Mouse (Mus musculus) liver, adult 10 weeks (tissue): ENCODE measurements around the gene Olfr124. TPM values are rescaled to one million over a fixed set of nuclear protein-coding genes. Genes with fewer than 3 reads are reported as not detected.

Experiments
- polyA plus RNA-seq: library from polyadenylated mRNA; stranded (reverse); fragments of 350-450 nt; fragmentation: Illumina TruSeq; extraction: RNeasy Lipid Tissue Mini Kit (QIAGEN cat#74804); gene quantifications from one replicate; pipeline ENCODE4 v1.2.3, GENCODE M21; 2014; ENCODE audit warnings: low read depth, low replicate concordance

Olfr124 gene
- not detected for polyA plus RNA-seq

GRCm38 (mm10) chr17:37799588-37799987, at the start of gene Olfr124:
Gene Olfr124 (plus strand): TSS chr17:37799888.

DNA sequence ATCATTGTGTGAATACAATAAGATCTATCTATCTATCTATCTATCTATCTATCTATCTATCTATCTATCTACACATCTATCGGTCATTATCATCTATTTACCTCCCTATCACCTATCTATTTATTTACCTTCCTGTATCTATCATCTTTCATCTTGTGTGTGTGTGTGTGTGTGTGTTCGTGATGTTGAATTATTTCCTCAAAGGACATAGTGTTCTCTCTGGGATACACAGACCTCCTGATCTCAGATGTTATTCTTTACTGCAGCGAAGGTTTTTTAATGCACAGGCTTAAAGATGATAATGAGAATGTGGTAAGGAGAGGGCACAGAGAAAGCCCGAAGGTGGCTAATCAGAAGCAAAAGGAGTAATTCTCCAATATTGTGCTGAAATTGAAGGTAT, 31.4 kb upstream of the Olfr124 start, which contains the start of gene Olfr122:
TSS of gene Olfr122 (plus strand) at position 301 of the 400 bp plus-strand sequence.

GRCm38 (mm10) chr17:37793229-37793628, 6.5 kb upstream of the Olfr124 start, which contains the start of gene Olfr123:
Gene Olfr123 (plus strand): TSS chr17:37793529.

DNA sequence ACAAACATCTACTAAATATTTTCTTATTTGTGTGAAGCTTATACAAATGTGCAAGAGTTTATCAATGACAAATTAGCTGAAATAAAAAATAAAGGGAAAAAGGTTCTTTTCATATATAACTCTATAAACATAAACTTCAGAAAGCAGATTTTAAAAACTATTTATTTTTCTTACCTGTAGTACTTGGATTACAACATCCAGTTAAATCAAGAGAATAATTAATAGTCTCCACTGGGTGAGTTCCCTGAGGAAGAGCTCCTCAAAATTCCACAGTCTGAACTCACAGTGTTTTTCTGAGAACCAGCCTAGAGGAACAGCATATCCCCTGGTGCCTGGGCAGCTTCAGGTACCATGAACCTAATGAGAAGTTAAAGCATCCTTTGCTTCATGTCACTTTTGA, 33.0 kb downstream of the Olfr124 start, which contains the start of gene Olfr125:
TSS of gene Olfr125 (plus strand) at position 301 of the 400 bp plus-strand sequence.

DNA sequence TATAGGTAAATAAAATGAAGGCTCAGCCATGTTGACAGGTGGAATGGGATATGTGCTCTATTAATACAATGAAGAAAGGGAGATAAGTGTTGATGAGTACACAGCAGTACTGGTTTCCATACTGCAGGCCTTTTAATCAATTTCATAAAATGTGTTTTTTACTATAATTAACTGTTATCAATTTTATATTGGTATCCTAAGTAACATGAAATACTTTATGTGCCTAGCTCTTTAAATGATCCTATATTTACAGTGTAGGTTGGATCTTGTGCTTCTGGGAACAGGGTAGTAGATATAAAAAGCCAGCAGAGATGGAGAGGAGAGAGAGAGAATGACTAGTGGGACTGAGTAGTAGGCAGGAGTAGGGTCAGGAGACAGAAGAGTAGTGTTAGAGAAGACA, 47.5 kb downstream of the Olfr124 start, which contains the start of gene Olfr126:
TSS of gene Olfr126 (plus strand) at position 301 of the 400 bp plus-strand sequence.

Other genes starting within 250 kb of the Olfr124 start
- gene Olfr112, start 230.4 kb upstream of the Olfr124 start, polyA plus RNA-seq: not detected
- not detected for gene Olfr113, start 222.2 kb upstream of the Olfr124 start, polyA plus RNA-seq
- gene Olfr114, start 207.1 kb upstream of the Olfr124 start, polyA plus RNA-seq: not detected
- gene Olfr115, start 172.8 kb upstream of the Olfr124 start, polyA plus RNA-seq: not detected
- not detected for gene Olfr116, start 172.7 kb upstream of the Olfr124 start, polyA plus RNA-seq
- not detected for gene Olfr117, start 136.1 kb upstream of the Olfr124 start, polyA plus RNA-seq
- not detected for gene Olfr118, start 132.9 kb upstream of the Olfr124 start, polyA plus RNA-seq
- not detected for gene Olfr119, start 103.3 kb upstream of the Olfr124 start, polyA plus RNA-seq
- gene Olfr120, start 78.1 kb upstream of the Olfr124 start, polyA plus RNA-seq: not detected
- gene Olfr121, start 51.0 kb upstream of the Olfr124 start, polyA plus RNA-seq: not detected
- gene Olfr122, start 31.3 kb upstream of the Olfr124 start, polyA plus RNA-seq: not detected
- not detected for gene Olfr123, start 6.4 kb upstream of the Olfr124 start, polyA plus RNA-seq
- not detected for gene Olfr125, start 33.1 kb downstream of the Olfr124 start, polyA plus RNA-seq
- not detected for gene Olfr126, start 47.6 kb downstream of the Olfr124 start, polyA plus RNA-seq
- gene Olfr127, start 100.5 kb downstream of the Olfr124 start, polyA plus RNA-seq: not detected
- gene Olfr128, start 120.7 kb downstream of the Olfr124 start, polyA plus RNA-seq: not detected
- gene Olfr761, start 153.2 kb downstream of the Olfr124 start, polyA plus RNA-seq: not detected